Mouse (Mus musculus) kidney, adult 9 months (tissue): Measurements from ENCODE around the gene Tmprss6.

Experiments
- DNase-seq: peaks from one replicate; pipeline ENCODE4 v3.0.0; 2022

Tmprss6 gene

DNA sequence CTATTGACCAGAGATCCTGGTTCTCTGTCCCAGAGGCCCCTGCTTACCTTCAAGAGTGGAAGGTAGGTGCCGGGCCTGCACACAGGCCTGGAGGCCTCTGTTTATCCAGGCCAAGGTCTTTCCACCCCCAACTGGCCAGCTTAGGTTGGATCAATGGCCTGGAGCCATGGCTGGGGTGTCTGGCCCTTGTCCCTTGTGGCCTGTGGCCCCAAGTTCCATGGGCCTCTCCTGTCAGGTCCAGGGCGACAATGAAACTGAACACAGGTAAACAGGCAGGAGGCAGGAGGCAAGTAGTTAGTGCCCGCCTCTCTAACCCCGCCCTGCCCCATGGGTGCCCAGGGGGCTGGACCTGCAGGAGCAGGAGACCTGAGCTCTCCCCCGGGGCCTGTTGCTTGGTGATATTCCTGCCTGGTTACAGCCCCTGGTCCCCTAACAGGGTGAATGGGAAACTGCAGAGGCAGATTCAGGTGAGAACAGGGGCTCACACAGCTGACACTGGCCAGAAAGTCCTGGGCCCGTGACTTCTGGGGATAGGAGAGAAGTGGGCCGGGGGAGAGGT lies at the start of gene Tmprss6:
Gene Tmprss6 (minus strand): TSS at position 256 of the 559 bp plus-strand sequence.
- no peak for DNase-seq

DNA sequence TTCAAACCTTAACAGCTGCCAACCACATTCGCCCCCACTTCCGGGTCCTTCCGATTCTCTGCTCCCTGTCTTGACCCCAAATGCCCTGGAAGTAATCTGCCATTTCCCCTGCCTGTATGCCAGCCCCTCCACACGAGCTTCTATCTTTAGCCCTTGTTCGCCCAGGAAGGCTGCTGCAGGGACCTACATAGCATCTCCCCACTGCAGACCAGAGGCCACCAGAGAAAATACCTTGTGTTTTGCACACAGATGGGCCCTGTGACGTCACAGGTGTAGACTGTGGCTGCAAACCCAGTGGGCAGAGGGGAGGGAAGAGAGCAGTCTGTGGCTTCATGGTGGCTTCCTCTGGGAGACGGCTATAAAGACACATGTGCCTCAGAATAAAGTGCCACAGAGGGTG lies 49.8 kb upstream of the Tmprss6 start:
- no peak for DNase-seq

DNA sequence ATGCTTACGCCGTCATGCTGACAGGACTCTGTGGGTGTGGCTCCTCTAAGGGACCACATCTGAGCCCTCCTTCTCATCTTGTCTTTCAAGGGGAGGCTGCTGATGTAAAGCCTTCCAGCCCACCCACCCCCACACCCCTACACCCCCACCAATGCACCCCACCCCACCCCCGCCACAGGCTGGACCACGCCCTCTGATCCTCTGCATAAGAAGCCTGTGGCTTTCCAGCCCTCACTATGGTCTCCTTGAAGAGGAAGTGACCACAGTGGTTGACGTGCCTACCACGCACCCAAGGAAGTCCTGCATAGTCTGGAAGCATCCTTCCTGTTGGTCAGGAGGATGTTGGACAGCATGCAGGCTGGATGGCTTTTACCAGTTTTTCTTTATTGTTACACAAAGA lies 47.3 kb upstream of the Tmprss6 start:
- DNase-seq: peak; percentile 15

DNA sequence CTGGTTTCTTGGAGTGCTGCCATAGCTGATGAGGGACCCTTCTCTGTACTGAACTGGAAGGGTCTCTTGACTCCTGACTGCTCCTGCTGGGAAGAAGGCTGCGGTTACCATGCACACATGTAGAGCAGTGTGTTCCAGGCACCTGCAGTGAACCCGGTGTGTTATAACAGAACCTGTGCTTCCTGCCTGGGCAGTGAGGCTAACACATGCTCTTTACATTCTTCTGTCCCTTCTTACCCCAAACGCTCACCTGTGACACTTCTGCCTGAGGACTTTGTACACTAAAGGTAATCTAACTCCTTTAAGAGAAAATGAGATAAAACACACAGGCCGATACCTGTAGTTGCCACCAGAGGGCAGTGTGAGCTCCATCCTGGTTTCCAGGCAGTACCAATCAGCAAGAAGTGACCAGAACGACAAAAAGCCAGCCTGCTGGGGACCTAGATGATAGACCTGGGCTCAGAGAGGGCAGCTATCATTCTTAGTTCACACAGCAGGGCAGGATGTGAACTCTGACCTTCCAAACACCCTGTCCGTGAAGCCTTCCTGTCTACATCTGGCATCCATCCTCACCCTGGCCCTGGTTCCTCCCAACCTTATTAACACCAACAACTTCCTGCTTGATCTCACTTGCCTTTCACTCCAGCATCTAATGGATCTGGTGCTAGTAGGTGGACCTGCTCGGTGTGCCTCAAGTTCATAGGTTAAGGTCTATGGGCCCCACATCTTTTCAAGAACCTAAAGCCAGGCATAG lies 46.1 kb upstream of the Tmprss6 start:
- DNase-seq: peak; percentile 85

DNA sequence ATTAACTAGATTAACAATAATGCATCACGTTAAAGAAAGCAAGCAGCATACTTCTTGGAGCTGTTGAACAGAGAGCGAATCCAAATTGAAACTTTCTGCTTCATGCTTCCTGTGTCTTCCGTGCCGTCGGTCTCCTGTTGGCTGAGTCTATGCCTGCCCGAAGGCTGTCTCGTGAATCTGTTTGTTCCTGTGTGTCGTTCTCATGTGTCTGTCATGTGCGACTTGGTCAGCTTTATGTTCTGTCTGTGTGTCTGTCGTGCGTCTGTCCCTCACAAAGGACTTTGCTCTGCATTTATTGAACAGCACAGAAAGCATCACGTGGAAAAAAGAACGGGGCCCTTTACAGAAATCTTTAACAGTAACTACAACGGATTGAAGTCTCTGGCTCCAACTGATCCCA lies 44.6 kb upstream of the Tmprss6 start:
- no peak for DNase-seq

DNA sequence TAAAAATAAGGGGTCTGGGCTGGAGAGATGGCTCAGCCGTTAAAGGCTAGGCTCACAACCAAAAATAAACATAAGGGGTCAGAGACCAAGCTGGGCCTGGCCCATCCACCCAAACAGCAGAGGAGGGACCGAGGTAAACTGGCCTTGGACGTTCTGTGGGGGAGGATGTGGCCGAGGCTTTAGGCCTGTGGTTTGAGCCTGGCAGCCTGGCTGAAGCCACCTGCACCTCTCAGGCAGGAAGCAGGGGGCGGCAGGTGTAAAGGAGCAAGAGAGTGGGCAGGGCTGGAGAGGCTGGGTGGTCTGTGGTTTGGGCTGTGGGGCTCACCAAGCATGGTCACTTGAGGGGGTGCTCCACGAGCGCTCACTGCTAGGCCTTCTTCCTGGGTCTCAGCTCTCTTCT lies 43.5 kb upstream of the Tmprss6 start:
- DNase-seq: no peak

DNA sequence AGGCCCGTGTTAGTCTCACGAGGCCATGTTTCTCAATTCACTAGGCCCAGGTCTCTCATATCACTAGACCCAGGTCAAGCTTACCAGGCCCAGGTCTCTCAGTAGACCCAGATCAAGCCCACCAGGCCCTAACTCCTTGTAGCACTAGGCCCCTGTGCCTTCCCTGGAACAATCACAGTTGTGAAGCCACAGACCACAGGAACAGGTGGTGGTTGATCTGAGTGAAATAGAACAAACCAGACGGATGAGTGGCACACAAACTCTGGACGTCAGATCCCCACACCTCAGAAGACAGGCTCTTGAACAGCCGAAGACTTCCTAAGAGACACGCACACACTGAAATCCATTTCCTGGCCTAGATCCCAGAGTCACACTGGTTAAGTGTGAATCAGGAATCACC lies 42.3 kb upstream of the Tmprss6 start:
- no peak for DNase-seq

DNA sequence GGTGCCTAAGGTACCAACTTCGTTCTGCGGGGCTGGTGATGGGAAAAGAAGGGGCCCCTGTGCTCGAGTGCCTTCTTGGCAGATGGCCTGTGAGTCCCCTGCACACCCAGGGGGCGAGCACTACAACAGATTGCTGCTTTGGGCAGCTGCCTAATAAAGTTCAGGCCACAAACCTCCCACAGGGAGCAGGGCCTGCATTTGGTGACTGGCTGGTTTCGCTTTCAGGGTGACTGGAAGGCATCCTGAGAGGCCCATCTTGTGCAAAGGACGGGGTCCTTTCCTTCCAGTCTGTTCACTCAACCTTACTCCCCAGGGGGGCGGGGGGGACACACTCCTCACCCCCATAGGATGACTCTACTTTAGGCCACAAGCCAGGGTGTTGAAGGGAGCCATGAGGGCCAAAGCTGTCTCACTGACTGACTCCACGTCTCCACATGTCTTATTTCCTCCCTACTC lies 41.7 kb upstream of the Tmprss6 start:
- no peak for DNase-seq

DNA sequence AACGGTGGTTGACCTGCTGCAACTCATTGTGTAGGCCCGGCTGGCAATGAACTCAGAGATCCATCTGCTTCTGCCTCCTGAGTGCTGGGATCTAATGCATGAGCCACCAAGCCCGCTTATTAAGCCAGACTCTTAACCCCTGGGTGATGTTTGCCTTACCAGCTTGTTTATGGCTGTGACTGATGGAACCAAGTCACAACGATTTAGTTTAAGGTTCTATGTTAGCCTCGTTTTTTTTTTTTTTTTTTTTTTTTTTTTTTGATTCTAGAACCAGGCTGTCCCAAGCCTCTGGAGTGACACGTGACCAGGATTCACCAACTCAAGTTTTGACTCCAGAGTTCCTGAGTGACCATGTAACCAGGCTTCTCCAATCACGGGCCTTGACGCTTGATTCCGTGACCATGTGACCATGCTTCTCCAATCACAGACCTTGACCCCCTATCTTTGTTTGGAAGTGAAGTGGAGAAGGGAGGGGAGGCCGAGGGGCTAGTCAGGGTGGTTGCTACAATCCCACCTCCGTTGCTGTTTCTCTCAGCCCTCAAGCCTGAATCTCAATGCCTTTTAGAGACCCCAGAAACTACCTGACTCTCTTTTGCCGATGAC lies 41.0 kb upstream of the Tmprss6 start:
- no peak for DNase-seq

DNA sequence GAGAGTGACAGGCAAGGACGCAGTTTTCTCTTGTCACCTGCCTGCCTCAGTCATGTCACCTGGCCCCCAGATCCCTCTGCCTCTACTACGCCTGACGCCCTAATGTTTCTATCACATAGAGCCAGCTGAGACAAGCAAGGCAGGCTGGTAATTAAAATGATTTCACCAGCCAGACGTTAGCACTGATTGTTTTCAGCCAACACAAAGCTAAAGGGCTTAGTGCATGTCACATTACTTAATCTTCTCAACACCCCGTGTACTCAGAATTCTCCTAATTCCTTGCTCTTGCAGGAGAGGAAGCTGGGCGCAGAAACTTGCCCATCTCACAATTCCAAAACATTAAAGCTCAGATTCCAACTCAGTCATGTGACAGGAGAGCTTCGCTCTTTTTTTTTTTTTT lies 40.0 kb upstream of the Tmprss6 start:
- no peak for DNase-seq

DNA sequence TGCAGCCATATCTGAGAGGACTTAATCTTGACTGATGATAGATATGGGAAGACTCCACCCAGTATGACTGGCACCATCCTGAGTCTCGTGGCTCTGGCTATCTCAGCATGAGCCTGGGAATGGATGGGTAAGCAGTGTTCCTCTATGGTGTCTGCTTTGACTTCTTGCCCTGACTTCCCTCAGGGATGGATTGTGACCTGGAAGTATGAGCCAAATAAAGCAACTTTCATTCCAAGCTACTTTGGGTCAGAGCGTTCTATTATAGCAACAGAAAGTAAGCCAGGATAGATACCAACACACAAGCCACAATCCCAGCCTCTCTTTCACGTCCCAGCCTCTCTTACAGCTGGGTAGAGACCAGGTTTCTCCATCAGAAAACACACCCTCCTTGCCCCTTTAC lies 37.1 kb upstream of the Tmprss6 start:
- no peak for DNase-seq

DNA sequence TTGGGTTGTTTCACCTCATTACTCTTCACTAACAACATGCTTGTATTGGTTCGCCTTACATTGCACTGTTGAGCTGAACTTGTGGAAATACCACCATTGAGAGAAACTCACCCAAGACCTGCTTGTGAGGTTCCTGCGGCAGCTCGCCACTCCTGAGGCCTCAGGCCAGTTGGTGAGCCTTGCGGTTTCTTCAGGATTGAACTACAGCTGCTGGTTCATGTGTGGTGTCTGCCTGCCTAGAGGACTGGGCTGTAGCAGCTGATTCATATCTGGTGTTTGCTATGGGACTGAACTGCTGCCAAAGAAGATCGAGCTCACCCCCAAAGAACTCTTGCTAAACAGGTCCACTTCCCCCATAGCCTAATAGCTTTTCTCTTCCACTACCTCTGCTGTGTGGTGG lies 36.4 kb upstream of the Tmprss6 start:
- no peak for DNase-seq

DNA sequence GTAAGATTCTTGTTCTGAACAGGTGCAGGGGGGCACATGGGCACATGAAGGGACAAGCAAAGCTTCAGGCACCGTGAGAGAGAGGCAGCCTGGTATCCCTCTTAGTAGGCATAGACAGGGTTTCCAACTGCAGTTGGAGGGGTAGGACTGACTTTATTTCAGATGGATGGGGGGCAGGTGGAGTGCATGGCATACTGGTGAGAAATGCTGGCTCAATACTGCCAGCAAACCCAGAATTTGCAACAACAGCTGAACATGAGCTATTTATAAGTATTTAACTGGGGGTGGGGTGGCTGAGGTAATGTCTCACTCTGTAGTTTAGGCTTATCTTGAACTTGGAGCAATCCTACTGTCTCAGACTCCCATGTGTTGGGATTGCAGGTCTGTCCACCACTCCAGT lies 35.6 kb upstream of the Tmprss6 start:
- DNase-seq: no peak

DNA sequence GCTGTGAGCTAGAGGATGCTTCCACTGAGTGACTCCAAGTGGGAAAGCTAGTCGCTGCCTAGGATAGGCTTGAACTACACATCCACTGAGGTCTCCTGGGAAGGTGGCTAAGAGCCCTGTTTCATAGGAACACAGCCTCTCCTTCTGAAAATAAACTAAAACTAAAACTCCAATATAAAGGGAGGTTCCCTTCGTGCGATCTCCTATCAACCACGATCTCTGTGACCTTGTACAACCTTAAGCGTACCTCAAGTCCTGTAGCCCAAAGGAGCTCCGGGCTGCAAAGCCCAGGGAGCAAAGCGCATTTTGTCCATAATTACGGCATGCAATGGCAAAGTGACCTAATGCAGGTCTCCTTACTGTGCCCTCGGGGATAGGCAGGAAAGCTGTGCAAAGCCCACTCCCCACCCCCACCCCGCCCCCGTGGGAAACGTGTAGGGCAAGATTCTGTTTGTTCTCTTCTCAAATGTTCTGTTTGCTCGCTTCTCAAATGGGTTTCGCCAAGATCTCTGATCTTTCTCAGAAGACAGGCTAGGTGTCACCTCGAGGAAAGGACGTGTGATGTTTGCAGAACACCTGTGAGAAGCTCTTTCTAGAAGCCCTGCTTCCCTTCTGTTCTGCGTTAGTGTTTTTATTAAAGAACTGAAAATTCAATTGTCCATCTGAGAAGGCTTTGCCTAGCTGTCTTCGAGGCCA lies 34.2 kb upstream of the Tmprss6 start:
- DNase-seq: no peak

DNA sequence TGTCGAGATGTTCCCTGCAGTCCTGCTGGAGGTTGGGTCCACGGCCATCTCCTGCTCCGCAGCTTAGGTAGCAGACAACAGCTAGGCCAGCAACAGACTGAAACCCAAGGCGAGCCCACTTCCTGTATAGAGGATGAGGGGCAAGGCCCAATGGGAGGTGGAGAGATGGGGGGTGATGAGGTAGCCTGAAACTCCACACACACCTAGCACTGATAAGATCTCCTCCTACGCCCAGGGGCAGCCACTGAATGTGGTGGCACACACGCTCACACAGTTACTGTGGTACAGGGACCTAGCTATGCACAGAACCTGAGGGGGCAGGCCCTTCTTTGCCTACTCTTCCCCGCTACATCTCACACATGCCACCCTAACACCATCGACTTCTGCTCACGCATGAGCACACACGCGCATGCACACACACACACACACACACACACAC lies 26.6 kb upstream of the Tmprss6 start, which contains the start of gene Il2rb:
Gene Il2rb (minus strand): TSS at position 304 of the 439 bp plus-strand sequence.
- DNase-seq: no peak

DNA sequence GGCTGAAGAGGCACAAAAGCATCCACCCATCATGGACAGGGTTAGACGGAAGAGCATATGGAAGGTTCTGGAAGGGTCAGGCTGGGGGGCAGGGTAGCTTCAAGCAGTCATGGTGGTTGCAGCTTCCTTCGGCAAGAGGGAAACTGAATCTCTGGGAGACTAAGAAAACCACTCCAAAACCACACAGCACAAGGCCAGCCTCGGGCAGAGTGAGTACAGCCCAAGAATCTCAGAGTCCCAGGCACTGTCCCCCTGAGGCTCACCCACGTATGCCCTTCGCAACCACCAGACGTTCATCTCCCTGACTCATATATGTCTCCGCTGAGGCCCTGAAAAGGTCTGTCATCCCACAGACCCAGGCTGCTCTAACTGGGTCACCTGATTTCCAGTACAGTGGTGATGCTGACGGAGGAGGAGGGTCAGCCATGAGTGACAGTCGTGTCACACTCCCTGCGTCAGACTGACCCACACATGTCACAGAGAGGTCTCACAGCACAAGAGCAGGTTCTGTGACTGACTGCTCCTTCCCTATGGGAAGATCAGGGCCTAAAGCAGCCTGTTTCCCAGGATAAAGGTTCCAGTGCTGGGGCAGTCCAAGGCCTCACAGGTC lies 25.1 kb upstream of the Tmprss6 start:
- no peak for DNase-seq

DNA sequence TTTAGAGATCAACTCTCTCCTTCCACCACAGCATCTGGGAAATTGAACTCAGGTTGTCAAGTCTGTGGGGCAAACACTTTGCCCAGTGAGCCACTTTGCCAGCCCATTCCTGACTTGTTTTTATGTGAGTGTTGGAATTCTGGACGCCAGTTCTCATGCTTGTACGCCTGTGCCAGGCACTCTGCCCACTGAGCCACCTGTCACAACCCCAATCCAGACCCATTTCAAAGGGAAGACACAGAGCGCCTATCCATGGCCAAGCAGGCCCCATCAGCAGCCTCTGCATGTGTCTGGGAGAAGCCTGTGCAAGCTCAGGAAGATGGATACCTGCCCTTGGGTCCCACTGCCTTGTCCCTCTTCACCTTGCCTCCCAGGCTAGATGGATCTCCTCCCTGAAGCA lies 22.9 kb upstream of the Tmprss6 start:
- DNase-seq: no peak

DNA sequence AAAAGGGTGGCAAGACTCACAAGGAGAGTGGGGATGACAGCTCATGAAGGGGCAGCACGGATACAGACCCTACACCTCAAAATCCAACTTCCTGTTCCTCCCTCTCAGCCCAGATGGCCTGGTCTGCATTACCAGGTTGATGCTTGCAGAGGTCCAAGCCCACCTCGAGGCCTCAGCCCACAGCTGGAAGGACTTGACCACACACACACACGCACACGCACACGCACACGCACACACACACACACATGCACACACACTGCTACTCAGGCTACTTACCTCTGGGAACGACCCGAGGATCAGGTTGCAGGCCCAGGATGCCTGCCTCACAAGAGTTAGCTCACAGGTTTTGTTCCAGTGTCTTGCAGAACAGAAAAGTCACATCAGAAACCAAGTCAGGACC lies 21.5 kb upstream of the Tmprss6 start:
- no peak for DNase-seq

DNA sequence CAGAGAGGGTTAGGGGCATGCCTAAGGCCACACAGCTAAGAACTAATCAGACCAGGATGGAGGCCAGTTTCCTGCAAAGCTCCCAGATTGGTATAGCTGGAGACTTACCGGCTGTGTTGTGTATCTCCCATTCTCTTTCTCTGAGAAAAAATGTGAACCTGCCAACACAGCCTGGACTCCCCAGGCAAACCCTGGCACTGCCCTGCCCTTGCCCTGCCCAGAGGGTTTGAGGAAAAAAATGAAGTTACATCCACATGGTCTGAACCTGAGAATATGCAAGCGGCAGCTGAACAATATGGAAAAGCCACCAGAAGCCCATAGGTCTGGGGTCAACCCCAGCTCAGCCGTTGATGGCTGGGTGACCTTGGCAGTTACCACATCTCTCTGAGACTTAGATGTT lies 20.8 kb upstream of the Tmprss6 start:
- no peak for DNase-seq

DNA sequence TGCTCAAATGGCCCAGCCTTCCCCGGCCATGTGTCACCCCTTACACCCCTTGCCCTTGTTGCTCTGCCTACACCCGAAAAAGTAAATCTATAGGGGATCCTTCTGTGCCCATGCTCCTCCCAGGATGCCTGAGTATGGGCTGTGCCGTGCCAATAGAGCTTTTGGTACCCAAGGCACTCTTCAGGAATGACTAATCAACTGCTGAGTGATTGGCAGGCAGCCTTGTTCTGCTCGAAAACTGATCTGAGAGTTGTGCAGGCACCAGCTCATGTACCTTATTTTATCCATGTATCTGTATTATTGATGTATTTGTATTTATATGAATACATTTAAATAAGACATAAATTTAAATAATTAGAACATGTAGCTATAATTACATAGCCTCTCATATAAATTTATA lies 18.6 kb upstream of the Tmprss6 start:
- DNase-seq: no peak

DNA sequence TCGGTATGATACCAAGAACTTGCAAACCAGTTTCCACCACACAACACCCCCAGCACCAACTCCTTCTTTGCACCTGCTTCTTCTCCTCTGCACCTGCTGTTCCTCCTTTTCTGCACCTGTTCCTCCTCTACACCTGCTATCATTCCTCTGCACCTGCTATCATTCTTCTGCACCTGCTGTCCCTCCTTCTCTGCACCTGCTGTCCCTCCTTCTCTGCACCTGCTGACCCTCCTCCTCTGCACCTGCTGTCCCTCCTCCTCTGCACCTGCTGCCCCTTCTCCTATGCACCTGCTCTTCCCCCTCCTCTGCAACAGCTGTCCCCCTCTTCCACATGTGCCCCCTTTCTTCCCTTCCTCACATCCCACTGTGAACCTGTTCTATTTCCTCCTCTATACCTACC lies 18.1 kb upstream of the Tmprss6 start:
- DNase-seq: no peak

DNA sequence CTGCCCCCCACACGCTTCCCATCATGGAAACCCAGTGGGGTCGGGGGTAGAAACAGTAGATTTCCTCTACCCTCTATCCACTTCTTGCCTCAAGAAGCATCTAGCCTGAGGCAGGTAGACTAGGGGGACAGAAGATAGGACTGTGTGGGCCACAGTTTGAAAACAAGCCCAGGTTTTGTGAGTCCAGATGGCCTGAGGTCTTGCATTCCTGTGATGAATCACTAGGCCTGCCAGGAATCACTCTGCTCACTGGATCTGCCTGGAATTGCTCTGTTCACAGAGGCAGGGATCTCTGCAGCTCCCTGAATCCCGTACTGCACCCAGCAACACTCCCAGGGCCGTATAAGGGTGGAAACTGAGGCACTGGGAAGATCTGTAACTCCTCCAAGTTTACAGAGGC lies 14.9 kb upstream of the Tmprss6 start:
- DNase-seq: no peak

DNA sequence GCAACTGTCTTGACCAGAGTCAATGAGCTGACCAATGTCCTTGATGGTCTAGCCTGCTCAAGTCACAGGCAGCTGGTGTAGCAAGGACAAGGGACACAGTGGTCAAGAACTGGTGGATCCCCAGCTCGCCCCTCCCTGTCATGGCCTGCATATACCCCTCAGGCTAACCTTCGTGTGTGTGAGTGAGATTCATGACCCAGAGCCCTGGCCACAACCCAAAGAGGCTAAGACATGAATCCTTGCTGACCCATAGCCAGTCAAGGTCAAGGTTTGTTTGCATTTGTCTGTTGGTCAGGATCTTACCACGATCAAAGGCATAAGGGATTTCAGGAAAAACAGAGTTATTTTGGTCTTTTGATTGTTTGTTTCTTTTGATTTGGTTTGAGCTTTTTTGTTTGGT lies 14.1 kb upstream of the Tmprss6 start:
- no peak for DNase-seq
